Mouse (Mus musculus) embryonic facial prominence, embryonic 11.5 days (tissue): ENCODE results near the gene Tiam1. TPM values are rescaled to one million over a fixed set of nuclear protein-coding genes. Genes with fewer than 3 reads are reported as not detected.

Experiments
- ATAC-seq: fragments of 200-750 bp; cut with Nextera tagmentation; replicated peaks from 2 replicates; pipeline ENCODE4 v1.8.0; 2017; ENCODE audit warnings: low read depth; ENCODE audit not compliant: insufficient number of reproducible peaks, low FRiP score, low TSS enrichment
- DNase-seq: peaks from one replicate; pipeline ENCODE4 v3.0.0-alpha.2; 2015; ENCODE audit warnings: low spot score
- H3K27ac ChIP-seq: fragments of 300-500 bp; sonication (generic); replicated peaks from 2 replicates; pipeline ENCODE4 v1.5.1; 2014; ENCODE audit warnings: mild to moderate bottlenecking, low read depth, low read length, control low read depth
- H3K27me3 ChIP-seq: fragments of 300-500 bp; sonication (generic); 2 replicates; pipeline ENCODE4 v1.6.1; 2014; ENCODE audit warnings: mild to moderate bottlenecking, low read length, moderate library complexity, mixed read lengths; ENCODE audit not compliant: control insufficient read depth, insufficient read depth
- H3K36me3 ChIP-seq: fragments of 300-500 bp; sonication (generic); replicated peaks from 2 replicates; pipeline ENCODE4 v1.6.1; 2014; ENCODE audit warnings: low read depth, mild to moderate bottlenecking, low read length, moderate library complexity, mixed read lengths; ENCODE audit not compliant: control insufficient read depth, insufficient read depth
- H3K4me1 ChIP-seq: fragments of 300-500 bp; sonication (generic); 2 replicates; pipeline ENCODE4 v1.6.1; 2014; ENCODE audit warnings: low read length, mixed read lengths; ENCODE audit not compliant: control insufficient read depth, insufficient read depth
- H3K4me2 ChIP-seq: fragments of 300-500 bp; sonication (generic); 2 replicates; pipeline ENCODE4 v1.6.1; 2014; ENCODE audit warnings: low read depth, mild to moderate bottlenecking, control low read depth, low read length, moderate library complexity
- H3K4me3 ChIP-seq: fragments of 300-500 bp; sonication (generic); 2 replicates; pipeline ENCODE4 v1.5.1; 2014; ENCODE audit warnings: low read depth, low read length, control low read depth
- H3K9ac ChIP-seq: fragments of 300-500 bp; sonication (generic); replicated peaks from 2 replicates; pipeline ENCODE4 v1.6.1; 2014; ENCODE audit warnings: mild to moderate bottlenecking, control low read depth, low read length
- H3K9me3 ChIP-seq: fragments of 300-500 bp; sonication (generic); replicated peaks from 2 replicates; pipeline ENCODE4 v1.6.1; 2016; ENCODE audit warnings: mild to moderate bottlenecking, low read length, inconsistent platforms, mixed read lengths; ENCODE audit not compliant: control insufficient read depth
- WGBS: fragments of 180-500 bp; shearing (Covaris S2); extraction: QIAGEN DNeasy Blood & Tissue Kit; methylation state at CpG from one replicate; pipeline ENCODE4 v1.1.7; 2014; 5-methylcytosine and 5-hydroxymethylcytosine counted together
- polyA plus RNA-seq: library from polyadenylated mRNA; unstranded; fragments of >200 nt; fragmentation: Nextera tagmentation; extraction: Ambion mirVana; gene quantifications from 2 replicates; pipeline ENCODE4 v1.2.1, GENCODE M21; 2014

The Tiam1 gene
- polyA plus RNA-seq, 1 experiment from 2014 or later = 33.8 TPM

DNA sequence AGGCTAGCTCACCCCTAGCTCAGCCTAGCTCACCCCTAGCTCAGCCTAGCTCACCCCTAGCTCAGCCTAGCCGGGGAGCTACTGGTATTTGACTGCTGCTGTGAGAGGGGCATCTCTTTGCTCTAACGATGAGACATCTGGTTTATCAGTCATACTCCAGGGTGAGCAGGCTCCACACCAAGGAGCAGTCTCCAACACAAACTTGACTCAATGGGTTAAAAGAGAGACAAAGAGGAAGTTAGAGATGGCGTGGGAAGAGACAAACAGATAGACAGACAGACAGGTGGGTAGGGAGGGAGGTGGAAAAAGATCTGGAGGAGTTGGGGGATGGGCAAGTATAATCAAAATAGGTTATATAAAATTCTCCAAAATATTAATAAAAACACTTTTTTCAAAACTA is 275.1 kb downstream of the Tiam1 start:
- 96% methylated on average over 3 of the region's 3 CpGs for WGBS
- Histone ChIP-seq H3K9me3 (no peaks in the 10 kb centered on the region), H3K9ac (no peak overlapping the region), H3K27me3 (no peaks in the 10 kb centered on the region), H3K36me3 (no peaks in the 10 kb centered on the region), H3K4me3 (no peak overlapping the region), H3K4me1 (peaks cover 3% of the 10 kb centered on the region; the same call in 1 of the 2 replicates), H3K4me2 (no peak overlapping the region), H3K27ac (no peak overlapping the region)
- no peak for ATAC-seq
- no peak for DNase-seq

DNA sequence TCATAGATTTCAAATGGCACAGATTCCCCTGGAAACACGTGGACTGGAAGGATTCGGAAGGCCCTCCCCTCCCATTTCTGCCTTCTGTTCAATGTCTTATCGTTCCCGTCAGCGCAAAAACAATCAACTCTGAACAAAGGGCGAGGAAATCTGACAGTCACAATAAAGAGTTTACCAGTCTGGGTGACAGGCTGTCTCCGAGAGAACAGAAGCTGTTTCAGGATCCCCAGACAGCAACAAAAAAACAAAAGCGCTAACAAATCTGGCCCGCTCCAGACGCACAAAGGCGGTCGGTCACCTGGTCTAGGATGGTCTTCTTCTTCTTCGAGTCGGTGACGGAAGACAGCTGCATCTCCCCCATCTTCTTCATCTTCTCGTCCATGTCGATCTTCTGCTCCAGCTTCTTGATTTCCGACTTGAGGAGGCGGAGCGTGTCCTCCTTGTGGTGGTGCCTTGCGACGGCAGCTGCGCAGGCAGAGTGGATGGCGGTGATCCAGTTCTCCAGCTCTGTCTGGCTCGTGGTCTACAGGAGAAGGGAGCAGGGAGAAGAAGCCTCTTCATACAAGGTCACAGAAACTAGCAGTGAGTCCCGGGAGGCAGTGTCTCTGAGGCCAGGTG is 276.2 kb downstream of the Tiam1 start:
- H3K9me3 ChIP-seq = no peaks in the 10 kb centered on the region
- 89% methylated on average over 26 of the region's 26 CpGs for WGBS
- no peak overlapping the region for H3K4me2 ChIP-seq
- H3K9ac ChIP-seq = no peak overlapping the region
- no peaks in the 10 kb centered on the region for H3K27me3 ChIP-seq
- no peak overlapping the region for H3K27ac ChIP-seq
- H3K36me3 ChIP-seq = no peaks in the 10 kb centered on the region
- ATAC-seq (no peak), DNase-seq (no peak)
- H3K4me3 ChIP-seq = no peak overlapping the region
- no peaks in the 10 kb centered on the region for H3K4me1 ChIP-seq

- no peaks in the 10 kb centered on the region for H3K36me3 ChIP-seq
- no peak overlapping the region for H3K4me2 ChIP-seq
- no peak overlapping the region for H3K27ac ChIP-seq
- WGBS = 83% methylated on average over 16 of the region's 17 CpGs
- no peak overlapping the region for H3K4me3 ChIP-seq
- H3K4me1 ChIP-seq = no peaks in the 10 kb centered on the region
- no peaks in the 10 kb centered on the region for H3K9me3 ChIP-seq
- no peak overlapping the region for H3K9ac ChIP-seq
- DNase-seq = no peak
- no peak for ATAC-seq
- no peaks in the 10 kb centered on the region for H3K27me3 ChIP-seq
Measured at GRCm38 (mm10) chr16:89865136-89865535, 278.4 kb downstream of the Tiam1 start.

- no peak overlapping the region for H3K4me3 ChIP-seq
- ATAC-seq (no peak), DNase-seq (no peak)
- 52% methylated on average over 3 of the region's 3 CpGs for WGBS
- no peaks in the 10 kb centered on the region for H3K36me3 ChIP-seq
- H3K4me1 ChIP-seq = no peaks in the 10 kb centered on the region
- H3K27ac ChIP-seq = no peak overlapping the region
- no peaks in the 10 kb centered on the region for H3K27me3 ChIP-seq
- H3K9ac ChIP-seq = no peak overlapping the region
- no peaks in the 10 kb centered on the region for H3K9me3 ChIP-seq
- H3K4me2 ChIP-seq = no peak overlapping the region
Measured at GRCm38 (mm10) chr16:89864710-89865109, 278.9 kb downstream of the Tiam1 start.

- H3K36me3 ChIP-seq = no peaks in the 10 kb centered on the region
- no peaks in the 10 kb centered on the region for H3K4me1 ChIP-seq
- H3K9ac ChIP-seq = no peak overlapping the region
- no peak overlapping the region for H3K4me2 ChIP-seq
- no peaks in the 10 kb centered on the region for H3K9me3 ChIP-seq
- no peaks in the 10 kb centered on the region for H3K27me3 ChIP-seq
- no peak overlapping the region for H3K4me3 ChIP-seq
- H3K27ac ChIP-seq = no peak overlapping the region
- DNase-seq = peak; percentile 35
- WGBS = 27% methylated on average over 5 of the region's 5 CpGs
- ATAC-seq = peak; percentile 80
Measured at GRCm38 (mm10) chr16:89863264-89863663, 280.3 kb downstream of the Tiam1 start.

DNA sequence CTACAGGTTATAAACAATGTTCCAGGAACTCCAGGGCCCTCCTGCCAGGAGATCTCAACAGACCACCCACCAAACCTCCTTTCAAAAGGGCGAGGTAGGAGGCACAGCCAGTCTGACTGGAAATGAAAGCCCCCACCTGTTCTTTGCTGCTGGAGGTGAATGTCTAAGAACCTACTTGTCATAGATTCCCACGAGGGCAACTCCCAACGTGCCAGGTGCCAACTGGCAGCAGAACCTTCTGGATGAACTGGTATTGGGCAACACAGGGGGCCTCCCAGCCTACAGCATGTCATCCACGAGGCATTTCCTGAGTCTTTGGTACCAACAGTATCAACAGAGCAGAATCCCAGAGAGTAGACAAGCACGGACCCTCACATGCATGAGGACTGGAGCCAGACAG is 282.0 kb downstream of the Tiam1 start:
- Histone ChIP-seq H3K4me1 (no peaks in the 10 kb centered on the region), H3K9me3 (no peaks in the 10 kb centered on the region), H3K27ac (no peak overlapping the region), H3K36me3 (no peaks in the 10 kb centered on the region), H3K27me3 (no peaks in the 10 kb centered on the region), H3K9ac (no peak overlapping the region), H3K4me2 (no peak overlapping the region), H3K4me3 (no peak overlapping the region)
- no peak for ATAC-seq
- 73% methylated on average over 5 of the region's 5 CpGs for WGBS
- DNase-seq = no peak

GRCm38 (mm10) chr16:89860708-89861107 is 282.9 kb downstream of the Tiam1 start:
- Histone ChIP-seq H3K27ac (no peak overlapping the region), H3K4me1 (no peaks in the 10 kb centered on the region), H3K9ac (no peak overlapping the region), H3K9me3 (no peaks in the 10 kb centered on the region), H3K36me3 (no peaks in the 10 kb centered on the region), H3K4me3 (no peak overlapping the region), H3K4me2 (no peak overlapping the region), H3K27me3 (no peaks in the 10 kb centered on the region)
- DNase-seq (no peak), ATAC-seq (no peak)
- 72% methylated on average over 6 of the region's 6 CpGs for WGBS

DNA sequence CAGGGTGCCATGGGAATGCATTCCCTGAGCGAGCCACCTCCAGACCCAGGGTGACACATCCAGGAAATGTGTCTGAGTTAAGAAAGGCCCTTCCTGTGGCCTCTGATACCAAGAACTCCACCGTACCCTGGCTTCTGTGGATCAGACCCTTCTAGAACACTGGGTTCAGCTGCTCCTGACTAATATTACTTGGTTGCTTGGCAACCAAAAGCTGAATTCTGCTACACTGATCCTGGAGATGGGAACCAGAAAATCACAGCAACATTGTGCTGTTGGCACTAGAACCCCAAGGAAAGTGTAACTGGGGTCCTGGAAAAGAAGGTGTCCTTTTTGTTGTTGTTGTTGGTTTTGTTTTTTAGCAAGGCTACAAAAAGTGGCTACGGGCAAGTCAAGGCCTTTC is 285.9 kb downstream of the Tiam1 start:
- H3K4me1 ChIP-seq = no peaks in the 10 kb centered on the region
- 90% methylated on average over 3 of the region's 3 CpGs for WGBS
- no peaks in the 10 kb centered on the region for H3K36me3 ChIP-seq
- H3K4me2 ChIP-seq = no peak overlapping the region
- DNase-seq (no peak), ATAC-seq (no peak)
- H3K27me3 ChIP-seq = no peaks in the 10 kb centered on the region
- no peak overlapping the region for H3K4me3 ChIP-seq
- no peak overlapping the region for H3K27ac ChIP-seq
- H3K9ac ChIP-seq = no peak overlapping the region
- H3K9me3 ChIP-seq = no peaks in the 10 kb centered on the region
